Mouse (Mus musculus) midbrain, embryonic 16.5 days (tissue): ENCODE measurements around the gene Ang. TPM values are rescaled to one million over a fixed set of nuclear protein-coding genes. Genes with fewer than 3 reads are reported as not detected.
A peak's percentile ranks its signal among the peaks of the same experiment; 100 is the strongest.

Source experiments
- ATAC-seq: fragments of 200-750 bp; cut with Nextera tagmentation; 2 replicates; pipeline ENCODE4 v1.8.0; 2017; ENCODE audit warnings: moderate TSS enrichment
- H3K27ac ChIP-seq: fragments of 300-500 bp; sonication (generic); 2 replicates; pipeline ENCODE4 v1.5.1; 2014; ENCODE audit warnings: mild to moderate bottlenecking, low read length, mixed read lengths
- H3K27me3 ChIP-seq: fragments of 300-500 bp; sonication (generic); 2 replicates; pipeline ENCODE4 v1.6.1; 2014; ENCODE audit warnings: low read depth, low read length, mixed read lengths; ENCODE audit not compliant: control insufficient read depth, insufficient read depth
- H3K36me3 ChIP-seq: fragments of 300-500 bp; sonication (generic); 2 replicates; pipeline ENCODE4 v1.6.1; 2014; ENCODE audit warnings: mild to moderate bottlenecking, low read length, moderate library complexity, mixed read lengths; ENCODE audit not compliant: control insufficient read depth, insufficient read depth
- H3K4me1 ChIP-seq: fragments of 300-500 bp; sonication (generic); 2 replicates; pipeline ENCODE4 v1.6.1; 2014; ENCODE audit warnings: mild to moderate bottlenecking, low read length, mixed read lengths; ENCODE audit not compliant: control insufficient read depth, insufficient read depth
- H3K4me2 ChIP-seq: fragments of 300-500 bp; sonication (generic); 2 replicates; pipeline ENCODE4 v1.6.1; 2014; ENCODE audit warnings: mild to moderate bottlenecking, low read length, mixed read lengths
- H3K4me3 ChIP-seq: fragments of 300-500 bp; sonication (generic); 2 replicates; pipeline ENCODE4 v1.5.1; 2014; ENCODE audit warnings: low read depth, mild to moderate bottlenecking, low read length, moderate library complexity, mixed read lengths
- H3K9ac ChIP-seq: fragments of 300-500 bp; sonication (generic); 2 replicates; pipeline ENCODE4 v1.6.1; 2014; ENCODE audit warnings: low read depth, low read length, mixed read lengths
- H3K9me3 ChIP-seq: fragments of 300-500 bp; sonication (generic); replicated peaks from 2 replicates; pipeline ENCODE4 v1.6.1; 2014; ENCODE audit warnings: mild to moderate bottlenecking, low read length, mixed read lengths; ENCODE audit not compliant: control insufficient read depth, poor library complexity, severe bottlenecking
- WGBS: fragments of 180-500 bp; shearing (Covaris S2); extraction: QIAGEN DNeasy Blood & Tissue Kit; methylation state at CpG from one replicate; pipeline ENCODE4 v1.1.7; 2014; 5-methylcytosine and 5-hydroxymethylcytosine counted together
- polyA plus RNA-seq: library from polyadenylated mRNA; unstranded; fragments of >200 nt; fragmentation: Nextera tagmentation; extraction: Ambion mirVana; gene quantifications from 2 replicates; pipeline ENCODE4 v1.2.1, GENCODE M21; 2015

The Ang gene
- polyA plus RNA-seq, 1 experiment from 2014 or later: 3.2 TPM

GRCm38 (mm10) chr14:51060761-51061160, 30.2 kb upstream of the Ang start:
- Histone ChIP-seq H3K4me3 (no peak overlapping the region), H3K9ac (no peak overlapping the region), H3K27me3 (no peaks in the 10 kb centered on the region), H3K27ac (no peak overlapping the region), H3K4me2 (no peak overlapping the region), H3K4me1 (0 out of 2 replicates have a peak, but pooled peaks cover 7% of the 10 kb centered on the region), H3K9me3 (no peaks in the 10 kb centered on the region), H3K36me3 (no peaks in the 10 kb centered on the region)
- ATAC-seq: no peak
- WGBS: 94% methylated on average over 5 of the region's 5 CpGs

GRCm38 (mm10) chr14:51068956-51069355, 22.0 kb upstream of the Ang start:
- no peaks in the 10 kb centered on the region for H3K27me3 ChIP-seq
- no peak overlapping the region for H3K4me2 ChIP-seq
- H3K4me3 ChIP-seq: no peak overlapping the region
- no peaks in the 10 kb centered on the region for H3K9me3 ChIP-seq
- no peak for ATAC-seq
- H3K27ac ChIP-seq: no peak overlapping the region
- H3K9ac ChIP-seq: no peak overlapping the region
- WGBS: 93% methylated on average over 5 of the region's 5 CpGs
- no peaks in the 10 kb centered on the region for H3K36me3 ChIP-seq
- peaks cover 6% of the 10 kb centered on the region for H3K4me1 ChIP-seq

- 91% methylated on average over 2 of the region's 2 CpGs for WGBS
- no peak for ATAC-seq
- H3K27ac ChIP-seq: no peak overlapping the region
Measured at GRCm38 (mm10) chr14:51069617-51070016, 21.3 kb upstream of the Ang start.

GRCm38 (mm10) chr14:51074335-51074734, 16.6 kb upstream of the Ang start, which contains the start of gene Olfr750:
Olfr750 (minus strand) TSS chr14:51074435.
- no peak within 1 kb of the TSS for H3K27ac ChIP-seq
- no peak within 1 kb of the TSS for H3K4me3 ChIP-seq
- ATAC-seq: no peak
- no peak within 1 kb of the TSS for H3K4me2 ChIP-seq
- no peaks in the 10 kb centered on the region for H3K27me3 ChIP-seq
- H3K36me3 ChIP-seq: no peaks in the 10 kb centered on the region
- no peaks in the 10 kb centered on the region for H3K4me1 ChIP-seq
- H3K9me3 ChIP-seq: no peaks in the 10 kb centered on the region
- H3K9ac ChIP-seq: no peak within 1 kb of the TSS
- WGBS: 82% methylated on average over 3 of the region's 3 CpGs

More at GRCm38 (mm10) chr14:51069617-51070016, 21.3 kb upstream of the Ang start:
- H3K27me3 ChIP-seq: no peaks in the 10 kb centered on the region
- no peak overlapping the region for H3K9ac ChIP-seq
- H3K4me3 ChIP-seq: no peak overlapping the region
- no peaks in the 10 kb centered on the region for H3K36me3 ChIP-seq
- peaks cover 6% of the 10 kb centered on the region for H3K4me1 ChIP-seq
- no peaks in the 10 kb centered on the region for H3K9me3 ChIP-seq
- H3K4me2 ChIP-seq: no peak overlapping the region

- Histone ChIP-seq H3K4me2 (no peak overlapping the region), H3K4me1 (no peaks in the 10 kb centered on the region), H3K9ac (no peak overlapping the region), H3K36me3 (no peaks in the 10 kb centered on the region), H3K27ac (no peak overlapping the region), H3K27me3 (peaks cover 3% of the 10 kb centered on the region; the same call in 1 of the 2 replicates), H3K9me3 (no peaks in the 10 kb centered on the region), H3K4me3 (no peak overlapping the region)
- WGBS: 97% methylated on average over 1 of the region's 1 CpGs
- no peak for ATAC-seq
Measured at GRCm38 (mm10) chr14:51079180-51079579, 11.8 kb upstream of the Ang start.

- Histone ChIP-seq H3K27me3 (peaks cover 6% of the 10 kb centered on the region), H3K4me1 (no peaks in the 10 kb centered on the region), H3K27ac (no peak overlapping the region), H3K36me3 (no peaks in the 10 kb centered on the region), H3K9me3 (no peaks in the 10 kb centered on the region), H3K4me2 (no peak overlapping the region), H3K4me3 (no peak overlapping the region), H3K9ac (no peak overlapping the region)
- ATAC-seq: no peak
- WGBS: 90% methylated on average over 2 of the region's 2 CpGs
Measured at GRCm38 (mm10) chr14:51081035-51081434, 9.9 kb upstream of the Ang start.

- 2% methylated on average over 40 of the region's 40 CpGs for WGBS
- peak; percentile 79 for ATAC-seq
- peaks cover 6% of the 10 kb centered on the region for H3K27me3 ChIP-seq
Measured at GRCm38 (mm10) chr14:51082599-51083581, 8.1 kb upstream of the Ang start.

GRCm38 (mm10) chr14:51083805-51084204, 7.1 kb upstream of the Ang start:
- H3K27ac ChIP-seq: no peak overlapping the region
- H3K4me1 ChIP-seq: 0 out of 2 replicates have a peak, but pooled peaks cover 2% of the 10 kb centered on the region
- no peak for ATAC-seq
- 10% methylated on average over 7 of the region's 7 CpGs for WGBS
- peak overlapping the region; percentile 51 for H3K4me3 ChIP-seq
- peaks cover 6% of the 10 kb centered on the region for H3K27me3 ChIP-seq
- peak overlapping the region; percentile 74 for H3K4me2 ChIP-seq
- no peaks in the 10 kb centered on the region for H3K36me3 ChIP-seq
- H3K9me3 ChIP-seq: no peaks in the 10 kb centered on the region
- H3K9ac ChIP-seq: no peak overlapping the region

More at GRCm38 (mm10) chr14:51082599-51083581, 8.1 kb upstream of the Ang start:
- Histone ChIP-seq H3K36me3 (no peaks in the 10 kb centered on the region), H3K4me3 (peak overlapping the region; percentile 51), H3K4me2 (peak overlapping the region; percentile 74), H3K27ac (no peak overlapping the region), H3K4me1 (0 out of 2 replicates have a peak, but pooled peaks cover 2% of the 10 kb centered on the region), H3K9ac (peak overlapping the region; percentile 61), H3K9me3 (no peaks in the 10 kb centered on the region)

GRCm38 (mm10) chr14:51085086-51085485, 5.9 kb upstream of the Ang start:
- Histone ChIP-seq H3K27me3 (peaks cover 6% of the 10 kb centered on the region), H3K4me1 (0 out of 2 replicates have a peak, but pooled peaks cover 2% of the 10 kb centered on the region), H3K4me2 (no peak overlapping the region), H3K9ac (no peak overlapping the region), H3K4me3 (no peak overlapping the region), H3K36me3 (no peaks in the 10 kb centered on the region), H3K9me3 (no peaks in the 10 kb centered on the region), H3K27ac (no peak overlapping the region)
- WGBS: 83% methylated on average over 2 of the region's 2 CpGs
- ATAC-seq: no peak
